Mouse (Mus musculus) bone marrow macrophage, adult 2 months (primary cell): ENCODE measurements around the gene Polr2a.

Experiments used
- CTCF ChIP-seq: IDR thresholded peaks from 2 replicates; pipeline ENCODE4 v1.5.1; 2012; ENCODE audit warnings: low read depth, mild to moderate bottlenecking, low read length, moderate library complexity
- POLR2A ChIP-seq: IDR thresholded peaks from 2 replicates; pipeline ENCODE4 v1.6.1; 2012; ENCODE audit warnings: mild to moderate bottlenecking, low read depth, low read length, borderline replicate concordance

GRCm38 (mm10) chr11:69693421-69693965, 64.9 kb downstream of the Polr2a start:
- TF ChIP-seq POLR2A (no peak), CTCF (no peak)
